Mouse (Mus musculus) kidney, postnatal 25 days (tissue): ENCODE measurements around the gene Zfp319.

Source experiments
- DNase-seq, 2 experiments: peaks; one replicate each; pipeline ENCODE4 v3.0.0; 2021; ENCODE audit warnings: mixed read lengths in 2 of 2

Gene Zfp319

DNA sequence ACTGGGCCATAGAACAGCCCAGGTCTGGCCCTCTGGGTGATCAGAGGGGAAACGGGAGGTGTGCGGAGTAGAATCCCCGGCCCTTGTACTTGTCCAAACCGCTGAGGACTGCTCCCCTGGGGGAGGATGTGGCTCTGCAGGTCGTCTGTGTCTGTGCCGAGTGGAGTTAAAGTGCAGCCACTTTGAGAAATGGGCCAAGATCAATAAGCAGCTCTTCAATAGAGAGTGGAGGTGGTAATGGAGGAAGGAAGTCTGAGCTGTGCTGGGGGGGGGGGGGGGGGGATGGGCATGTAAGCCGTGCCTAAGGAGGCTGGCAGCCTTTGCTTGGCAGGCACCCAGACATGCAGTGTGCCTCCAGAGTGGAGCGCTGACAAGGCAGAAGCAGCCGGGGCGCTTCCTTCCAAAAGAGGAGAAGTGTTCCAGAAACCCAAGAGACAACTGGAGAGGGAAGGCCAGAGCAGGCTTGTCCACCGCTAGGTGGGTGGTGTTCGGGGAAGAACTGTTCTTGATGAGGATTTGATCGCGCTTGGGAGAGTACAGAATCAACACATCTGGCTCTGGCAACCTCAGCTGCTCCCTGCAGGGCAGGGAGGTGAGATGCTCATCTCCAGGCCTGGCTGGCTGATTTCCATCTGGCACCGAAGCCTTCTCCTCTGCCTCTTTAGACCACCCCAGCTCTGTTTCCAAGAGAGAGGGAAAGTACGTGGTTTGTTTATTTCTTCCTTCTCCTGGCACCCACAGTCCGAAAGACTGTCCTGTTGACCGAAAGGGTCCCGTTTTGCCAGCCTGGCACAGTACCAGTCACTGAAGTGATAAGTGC lies 17.3 kb upstream of the Zfp319 start:
- DNase-seq = peak; percentile 81 to 86

DNA sequence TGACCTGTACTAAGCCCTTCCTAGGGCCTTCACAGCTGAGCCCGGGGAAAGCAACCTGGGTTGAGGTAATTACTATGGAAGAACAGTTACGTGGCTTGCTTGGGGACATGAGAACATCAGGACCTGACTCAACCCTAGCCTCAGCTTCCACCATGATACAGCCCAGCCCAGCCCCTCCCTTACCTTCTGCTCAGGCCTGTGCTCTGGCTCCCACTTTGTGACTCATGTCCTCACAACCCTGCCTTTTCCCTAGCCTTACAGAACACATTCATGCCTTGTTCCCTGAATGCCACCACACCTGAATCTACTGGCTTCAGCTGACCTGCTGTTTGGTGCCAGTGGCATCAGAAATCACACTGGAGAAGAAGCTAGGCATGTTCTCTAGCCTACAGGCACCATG lies 16.6 kb upstream of the Zfp319 start:
- no peak for DNase-seq

GRCm38 (mm10) chr8:95346643-95347545 lies 15.1 kb upstream of the Zfp319 start:
- DNase-seq = peak; percentile 59 to 86

GRCm38 (mm10) chr8:95344668-95345067 lies 12.9 kb upstream of the Zfp319 start:
- no peak for DNase-seq

DNA sequence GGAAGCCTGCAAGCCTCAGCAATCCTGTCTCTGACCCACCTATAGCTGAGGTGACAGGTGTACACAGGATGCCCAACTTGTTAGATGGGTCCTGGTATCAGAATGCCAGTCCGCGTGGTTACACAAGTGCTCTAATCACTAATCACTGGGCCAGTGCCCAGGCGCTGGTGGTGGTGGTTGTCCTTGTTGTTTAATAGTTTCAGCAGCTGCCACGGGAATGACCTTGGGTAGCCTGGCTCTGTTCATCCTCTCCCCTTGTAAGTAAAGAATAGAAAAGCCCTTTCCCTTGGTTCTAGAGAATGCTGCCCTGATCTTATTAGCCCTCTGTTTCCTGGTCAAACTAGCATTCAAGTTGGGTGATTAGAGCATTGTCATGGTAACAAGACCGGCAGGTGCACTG lies 10.0 kb upstream of the Zfp319 start:
- peak in 1 of 2 experiments; percentile 56 for DNase-seq

- DNase-seq = no peak
These were observed 4.6 kb upstream of the Zfp319 start for GRCm38 (mm10) chr8:95336363-95336762.

- no peak for DNase-seq
These were observed 4.0 kb upstream of the Zfp319 start for GRCm38 (mm10) chr8:95335706-95336105.

- DNase-seq = no peak
These were observed 868 bp upstream of the Zfp319 start for GRCm38 (mm10) chr8:95332437-95333199.

GRCm38 (mm10) chr8:95331156-95331719 lies 512 bp downstream of the Zfp319 start:
- DNase-seq = peak in 1 of 2 experiments; percentile 65

- DNase-seq = no peak
These were observed 1.4 kb downstream of the Zfp319 start for GRCm38 (mm10) chr8:95330367-95330766.

DNA sequence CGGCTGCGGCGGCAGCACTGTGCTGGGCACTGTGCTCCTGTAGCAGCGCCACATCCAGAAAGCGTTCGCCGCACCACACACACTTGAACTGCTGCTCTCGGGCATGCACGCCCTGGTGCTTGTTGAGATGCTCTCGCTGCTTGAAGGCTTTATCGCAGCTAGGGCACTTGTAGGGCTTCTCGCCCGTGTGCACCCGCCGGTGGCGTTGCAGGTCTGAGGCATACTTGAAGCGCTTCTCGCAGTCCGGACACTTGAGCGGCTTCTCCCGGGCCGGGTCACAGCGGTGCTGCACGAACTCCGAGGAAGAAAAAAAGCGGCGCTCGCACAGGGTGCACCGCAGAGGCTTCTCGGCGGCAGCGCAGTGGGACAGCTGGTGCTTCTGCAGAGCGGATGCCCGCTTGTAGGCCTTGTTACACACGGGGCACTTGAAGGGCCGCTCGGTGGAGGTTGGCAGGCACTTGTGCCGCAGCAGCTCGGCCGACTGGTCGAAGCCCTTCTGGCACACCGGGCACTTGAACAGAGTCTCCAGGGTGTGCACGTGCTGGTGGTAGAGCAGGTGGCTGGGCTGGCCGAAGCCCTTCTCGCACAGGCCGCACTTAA lies 3.8 kb downstream of the Zfp319 start:
- no peak for DNase-seq

- DNase-seq = no peak
These were observed 4.9 kb downstream of the Zfp319 start for GRCm38 (mm10) chr8:95326822-95327221.

DNA sequence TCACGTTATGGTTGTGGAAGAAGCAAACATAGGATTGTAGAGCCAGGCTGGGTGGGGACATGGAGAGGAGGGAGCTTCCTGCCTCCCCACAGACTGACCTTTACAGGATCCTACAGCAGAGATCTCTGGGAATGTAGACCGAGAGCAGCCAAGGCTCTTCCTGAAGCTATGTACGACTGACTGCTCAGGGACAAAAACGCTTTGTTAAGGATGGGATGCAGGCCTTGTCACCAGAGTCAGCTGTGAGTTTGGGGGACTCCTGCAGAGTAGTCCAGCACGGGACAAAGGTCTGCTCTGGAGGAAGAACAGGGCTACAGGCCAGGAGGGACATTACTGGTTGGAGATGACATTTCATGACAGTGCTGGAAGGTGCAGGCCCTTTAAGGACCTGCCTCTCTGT lies 7.1 kb downstream of the Zfp319 start:
- no peak for DNase-seq

DNA sequence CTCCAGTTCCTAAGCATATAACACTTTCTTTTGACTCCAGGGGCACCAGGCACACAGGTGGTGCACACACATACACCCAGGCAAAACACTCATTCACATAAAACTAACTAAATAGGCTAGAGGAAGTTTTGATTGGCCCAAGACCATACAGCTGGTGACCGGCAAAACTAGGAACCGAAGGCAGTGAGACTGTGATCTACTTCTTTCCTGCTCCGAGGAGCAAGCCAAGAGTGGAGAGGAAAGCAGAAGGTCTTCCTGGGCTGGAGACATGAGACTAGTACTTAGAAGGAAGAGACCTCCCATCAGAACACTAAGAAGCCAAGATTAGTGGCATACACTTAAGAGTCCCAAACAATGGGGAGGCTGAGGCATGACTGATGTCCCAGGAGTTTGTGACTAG lies 8.5 kb downstream of the Zfp319 start:
- DNase-seq = no peak

GRCm38 (mm10) chr8:95320224-95321139 lies 11.3 kb downstream of the Zfp319 start:
- peak; percentile 89 to 92 for DNase-seq

- no peak for DNase-seq
These were observed 16.4 kb downstream of the Zfp319 start for GRCm38 (mm10) chr8:95315350-95315749.

DNA sequence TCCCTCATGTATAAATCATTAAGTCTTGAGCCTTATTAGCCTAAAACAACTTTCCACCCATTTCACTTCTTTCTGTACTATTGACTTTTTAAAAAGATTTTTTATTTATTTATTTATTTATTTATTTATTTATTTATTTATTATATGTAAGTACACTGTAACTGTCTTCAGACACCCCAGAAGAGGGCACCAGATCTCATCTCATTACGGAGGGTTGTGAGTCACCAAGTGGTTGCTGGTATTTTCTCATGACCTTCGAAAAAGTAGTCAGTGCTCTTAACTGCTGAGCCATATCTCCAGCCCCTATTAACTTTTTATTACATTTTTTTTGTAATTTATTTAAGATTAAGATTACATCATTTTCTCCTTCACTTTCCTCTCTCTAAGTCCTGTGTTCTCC lies 17.0 kb downstream of the Zfp319 start:
- no peak for DNase-seq

DNA sequence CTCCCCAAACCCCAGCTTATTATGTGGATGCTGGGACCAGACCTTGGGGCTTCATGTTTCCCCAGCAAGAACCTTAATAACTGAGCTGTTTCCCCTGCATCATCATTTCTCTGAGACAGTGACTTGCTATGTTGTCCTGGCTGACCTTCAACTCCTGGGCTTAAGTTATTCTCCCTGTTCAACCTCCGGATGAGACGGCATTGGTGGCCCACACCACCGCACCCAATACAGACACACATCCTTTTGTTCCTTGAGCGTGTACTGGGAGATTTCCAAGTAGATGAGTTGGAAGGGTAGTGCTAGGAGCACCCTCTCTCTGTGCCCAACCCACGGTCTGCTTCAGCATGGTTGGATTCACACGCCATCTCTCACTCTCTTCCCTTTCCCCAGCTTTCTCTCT lies 17.9 kb downstream of the Zfp319 start:
- DNase-seq = no peak

GRCm38 (mm10) chr8:95312836-95313235 lies 18.9 kb downstream of the Zfp319 start:
- peak in 1 of 2 experiments; percentile 14 for DNase-seq

- DNase-seq = no peak
These were observed 21.3 kb downstream of the Zfp319 start, which contains the start of gene Tepp for GRCm38 (mm10) chr8:95310342-95310970. Gene Tepp, plus strand, starts transcription at chr8:95310566.

DNA sequence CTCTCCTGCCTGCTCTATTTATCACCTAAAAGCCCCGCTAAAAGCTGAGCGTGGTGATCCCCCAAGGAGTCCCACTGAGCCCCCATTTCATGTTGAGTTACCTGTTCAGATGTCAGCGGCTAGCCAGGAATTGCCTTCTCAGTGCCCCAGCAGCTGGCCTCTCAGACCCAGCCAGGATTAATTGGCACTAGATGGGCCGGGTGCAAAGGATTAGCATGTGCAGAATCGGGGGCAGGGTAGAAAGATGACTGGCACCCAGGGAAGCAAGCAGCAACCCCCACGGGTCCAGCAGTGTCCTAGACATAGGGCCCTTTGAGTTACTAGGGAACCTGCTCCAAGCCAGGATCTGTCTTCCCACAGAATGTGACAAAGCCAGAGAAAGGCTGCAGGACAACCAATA lies 25.3 kb downstream of the Zfp319 start, which contains the start of gene Cngb1:
Gene Cngb1, minus strand, starts transcription at position 155 of the 400 bp plus-strand sequence.
- DNase-seq = no peak
